Mouse (Mus musculus): ENCODE data around the gene Mrpl10.

The Mrpl10 gene

GRCm38 (mm10) chr11:97069770-97070169 is 28.4 kb downstream of the Mrpl10 start:
- DNase-seq, result no peak

- DNase-seq, result no peak
Observed at GRCm38 (mm10) chr11:97071129-97071528, 29.8 kb downstream of the Mrpl10 start.

- DNase-seq, result peak; percentile 43 to 64
Observed at GRCm38 (mm10) chr11:97072533-97072932, 31.2 kb downstream of the Mrpl10 start.

- no peak for DNase-seq
Observed at GRCm38 (mm10) chr11:97074235-97074634, 32.9 kb downstream of the Mrpl10 start.

GRCm38 (mm10) chr11:97078751-97079150 is 37.4 kb downstream of the Mrpl10 start:
- DNase-seq, result peak in 1 of 2 experiments; percentile 58

GRCm38 (mm10) chr11:97080291-97080690 is 38.9 kb downstream of the Mrpl10 start:
- DNase-seq, result no peak

GRCm38 (mm10) chr11:97082977-97083376 is 41.6 kb downstream of the Mrpl10 start:
- peak; percentile 55 to 74 for DNase-seq

- no peak for DNase-seq
Observed at GRCm38 (mm10) chr11:97083401-97084140, 42.2 kb downstream of the Mrpl10 start.

- no peak for DNase-seq
Observed at GRCm38 (mm10) chr11:97084821-97085505, 43.6 kb downstream of the Mrpl10 start.

- no peak for DNase-seq
Observed at GRCm38 (mm10) chr11:97086365-97086764, 45.0 kb downstream of the Mrpl10 start.

GRCm38 (mm10) chr11:97094600-97094999 is 53.2 kb downstream of the Mrpl10 start:
- DNase-seq, result no peak

GRCm38 (mm10) chr11:97098791-97099190 is 57.4 kb downstream of the Mrpl10 start:
- peak; percentile 69 to 74 for DNase-seq

Measured in kidney, postnatal 36 days (tissue).